Mouse (Mus musculus): ENCODE data around the gene Ccdc12.
"Not testable (repeated sequence)": the region's sequence is repeated elsewhere in the genome, so short reads cannot be mapped to it uniquely, and the experiment has no call there.

Ccdc12 gene

DNA sequence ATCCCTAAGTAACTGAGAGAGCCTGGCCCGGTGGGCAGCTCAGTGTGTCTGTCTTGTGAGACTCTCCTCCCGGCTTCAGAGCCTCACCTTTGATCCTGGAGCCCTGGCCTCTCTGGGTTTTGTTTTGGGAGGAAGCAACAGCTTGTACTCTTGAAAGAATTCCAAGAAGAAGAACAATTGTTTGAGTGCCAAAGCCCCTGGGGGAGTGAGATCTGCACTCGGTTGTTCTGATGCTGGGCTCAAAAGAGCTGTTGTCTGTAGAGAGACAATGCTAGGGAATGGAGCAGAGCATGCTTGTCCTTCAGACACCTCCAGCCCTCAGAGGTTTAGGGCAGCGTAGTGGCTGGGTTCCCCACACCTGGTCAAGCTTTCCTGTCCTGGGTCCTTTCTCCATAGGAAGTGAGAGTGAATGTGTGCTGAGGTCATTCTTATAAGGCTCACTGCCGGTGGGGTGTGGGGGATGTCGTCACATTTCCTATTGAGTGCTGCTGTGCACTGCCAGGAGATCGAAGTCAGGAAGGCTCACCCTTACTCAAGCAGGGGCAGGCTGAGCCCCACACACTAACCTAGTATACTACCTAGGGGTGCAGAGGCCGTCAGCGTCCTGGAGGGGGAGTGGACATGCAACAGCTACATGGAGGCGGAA, 16.9 kb downstream of the Ccdc12 start:
- DNase-seq (ENCODE audit: low spot score in 2 of 2) = peak in 1 of 2 experiments; percentile 22

GRCm38 (mm10) chr9:110676492-110676911, 20.2 kb downstream of the Ccdc12 start:
- DNase-seq (ENCODE audit: low spot score in 2 of 2) = no peak

GRCm38 (mm10) chr9:110678886-110679285, 22.6 kb downstream of the Ccdc12 start:
- no peak for DNase-seq (ENCODE audit: low spot score in 2 of 2)

GRCm38 (mm10) chr9:110680736-110681507, 24.6 kb downstream of the Ccdc12 start:
- DNase-seq (ENCODE audit: low spot score in 2 of 2) = no peak

DNA sequence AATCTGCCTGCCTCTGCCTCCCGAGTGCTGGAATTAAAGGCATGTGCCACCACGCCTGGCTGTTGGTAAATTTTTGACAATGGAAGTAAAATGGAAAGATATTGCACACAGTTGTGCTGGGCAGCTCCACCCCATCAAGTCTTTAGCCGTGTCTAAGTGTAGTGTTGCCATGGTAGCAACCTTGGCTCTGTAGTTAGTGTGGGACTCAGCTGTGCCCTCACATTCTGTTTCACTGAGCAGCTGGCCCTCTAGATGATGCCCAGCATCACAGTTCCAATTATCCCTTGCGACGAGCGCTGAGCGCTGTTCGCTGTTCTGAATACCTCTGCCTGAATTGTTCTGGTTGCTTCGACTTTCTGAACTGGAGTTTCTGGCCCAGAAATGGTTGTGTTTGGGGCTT, 25.5 kb downstream of the Ccdc12 start:
- peak; percentile 60 to 77 for DNase-seq (ENCODE audit: low spot score in 2 of 2)

DNA sequence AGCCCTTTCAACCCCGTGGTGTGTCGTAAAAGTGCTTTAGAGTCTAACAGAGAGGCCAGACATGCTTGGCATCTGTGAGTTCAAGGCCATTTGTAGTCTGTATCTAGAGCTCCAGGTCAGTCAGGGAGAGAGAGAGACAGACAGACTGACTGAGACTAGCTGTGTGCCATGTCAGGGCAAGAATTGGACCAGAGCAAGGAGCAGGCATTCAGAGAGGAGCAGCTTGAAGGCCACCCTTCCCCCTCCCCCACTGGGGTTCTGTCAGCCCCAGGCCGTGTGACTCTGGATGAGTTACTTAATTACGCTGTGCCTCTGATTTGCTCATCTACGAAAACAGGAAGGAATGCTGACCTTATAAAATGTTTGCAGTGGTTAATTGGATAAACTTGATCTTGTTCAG, 26.0 kb downstream of the Ccdc12 start:
- no peak for DNase-seq (ENCODE audit: low spot score in 2 of 2)

DNA sequence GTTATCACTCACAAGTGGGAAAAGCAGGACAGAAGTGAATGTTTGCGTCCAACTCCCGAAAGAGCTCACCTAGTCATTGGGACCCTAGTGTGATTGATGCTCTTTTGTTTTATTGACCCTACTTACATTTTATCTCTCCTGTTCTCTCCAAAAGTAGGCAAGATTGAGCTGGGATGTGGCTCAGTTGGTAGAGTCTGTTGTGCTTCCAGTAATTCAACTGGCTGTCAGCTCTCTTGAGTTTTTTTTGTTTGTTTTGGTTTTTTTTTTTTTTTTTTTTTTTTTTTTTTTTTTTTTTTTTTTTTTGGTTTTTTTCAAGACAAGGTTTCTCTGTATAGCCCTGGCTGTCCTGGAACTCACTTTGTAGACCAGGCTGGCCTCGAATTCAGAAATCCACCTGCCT, 26.4 kb downstream of the Ccdc12 start:
- not testable (repeated sequence) for DNase-seq (ENCODE audit: low spot score in 2 of 2)

- DNase-seq (ENCODE audit: low spot score in 2 of 2) = no peak
Observed at GRCm38 (mm10) chr9:110683574-110684099, 27.3 kb downstream of the Ccdc12 start.

GRCm38 (mm10) chr9:110684100-110684831, 28.0 kb downstream of the Ccdc12 start:
- DNase-seq (ENCODE audit: low spot score in 2 of 2) = peak; percentile 80 to 81

- no peak for DNase-seq (ENCODE audit: low spot score in 2 of 2)
Observed at GRCm38 (mm10) chr9:110685187-110685586, 28.9 kb downstream of the Ccdc12 start.

DNA sequence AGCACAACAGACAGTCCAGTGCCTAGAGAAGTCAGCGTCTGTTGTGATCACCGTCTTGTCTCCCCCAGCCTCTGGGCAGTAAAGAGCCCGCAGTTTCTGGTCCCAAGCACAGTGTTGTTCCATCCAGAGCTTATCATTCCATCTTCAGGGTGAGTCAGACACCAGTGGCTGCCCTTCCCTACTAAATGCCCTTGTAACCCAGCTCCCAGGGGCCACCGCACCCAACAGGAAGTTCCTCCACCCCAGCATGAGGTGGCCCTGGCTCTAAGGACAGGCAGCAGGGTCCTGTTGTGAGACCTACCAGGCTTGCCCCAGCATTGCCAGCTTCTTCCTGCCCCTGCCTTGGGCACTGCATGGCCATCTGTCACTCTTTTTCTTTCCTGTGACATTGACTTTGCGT, 29.3 kb downstream of the Ccdc12 start:
- DNase-seq (ENCODE audit: low spot score in 2 of 2) = no peak

GRCm38 (mm10) chr9:110686472-110686871, 30.2 kb downstream of the Ccdc12 start:
- DNase-seq (ENCODE audit: low spot score in 2 of 2) = no peak

- DNase-seq (ENCODE audit: low spot score in 2 of 2) = no peak
Observed at GRCm38 (mm10) chr9:110687061-110687460, 30.8 kb downstream of the Ccdc12 start.

DNA sequence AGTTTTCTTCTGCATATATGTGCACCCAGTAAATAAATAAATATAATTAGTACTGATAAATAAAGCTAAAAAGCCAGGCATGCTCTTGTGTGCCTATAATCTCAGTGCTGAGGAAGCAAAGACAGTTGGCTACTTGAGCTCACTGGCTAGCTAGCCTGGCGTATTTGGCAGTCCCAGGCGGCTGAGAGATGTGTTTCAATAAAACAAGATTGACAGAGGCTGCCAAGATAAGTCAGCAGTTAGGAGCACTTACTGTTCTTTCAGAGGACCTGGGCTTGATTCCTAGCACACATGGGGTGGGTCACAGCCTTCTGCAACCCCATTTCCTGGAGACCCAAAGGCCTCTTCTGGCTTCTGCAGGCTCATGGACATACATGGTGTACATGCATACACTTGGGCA, 31.5 kb downstream of the Ccdc12 start:
- DNase-seq (ENCODE audit: low spot score in 2 of 2) = no peak

DNA sequence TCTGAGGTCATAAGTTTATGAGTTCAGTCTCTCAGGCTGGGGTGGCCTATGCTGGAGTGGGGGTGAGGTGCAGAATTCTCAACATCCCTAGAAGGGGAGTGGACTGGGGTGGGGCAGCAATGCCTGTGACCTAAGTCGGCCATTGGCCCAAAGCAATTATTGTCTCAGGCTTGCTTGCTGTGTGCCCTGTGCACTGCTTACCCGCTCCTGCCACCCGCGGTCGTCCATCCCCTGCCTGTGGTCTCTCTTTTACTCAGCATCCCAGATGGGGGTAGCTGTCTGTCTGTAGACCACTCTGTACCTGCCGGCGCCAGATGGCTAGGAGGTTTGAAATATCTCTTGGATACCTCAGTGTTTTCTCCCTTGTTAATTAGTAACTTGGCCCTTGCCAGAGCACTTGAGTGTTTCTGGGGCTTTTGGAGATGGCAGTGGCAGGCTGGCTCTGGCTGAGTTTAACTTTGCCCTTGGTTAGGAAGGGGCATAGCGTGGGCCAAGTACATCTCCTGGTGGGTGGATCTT, 33.0 kb downstream of the Ccdc12 start:
- no peak for DNase-seq (ENCODE audit: low spot score in 2 of 2)

- DNase-seq (ENCODE audit: low spot score in 2 of 2) = no peak
Observed at GRCm38 (mm10) chr9:110695165-110695755, 39.0 kb downstream of the Ccdc12 start.

DNA sequence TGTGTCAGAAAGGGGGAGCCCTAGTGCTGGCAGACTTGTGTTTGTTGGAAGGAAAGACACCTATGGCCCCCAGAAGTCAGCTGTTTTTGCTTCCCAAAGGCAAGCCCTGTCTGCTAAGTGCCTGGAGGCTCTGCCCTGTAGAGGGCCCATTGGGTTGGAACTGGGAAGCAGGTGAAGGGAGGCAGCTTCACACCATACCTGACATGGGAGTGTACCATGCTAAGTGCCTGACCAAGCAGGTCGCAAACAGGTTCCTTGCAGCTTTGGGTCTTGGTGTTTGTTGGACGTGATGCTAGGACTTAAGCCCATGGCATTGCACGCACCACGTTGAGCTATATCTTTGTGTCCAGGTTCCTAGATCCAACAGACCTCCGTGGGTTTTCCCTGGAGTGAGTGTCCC, 40.1 kb downstream of the Ccdc12 start:
- no peak for DNase-seq (ENCODE audit: low spot score in 2 of 2)

DNA sequence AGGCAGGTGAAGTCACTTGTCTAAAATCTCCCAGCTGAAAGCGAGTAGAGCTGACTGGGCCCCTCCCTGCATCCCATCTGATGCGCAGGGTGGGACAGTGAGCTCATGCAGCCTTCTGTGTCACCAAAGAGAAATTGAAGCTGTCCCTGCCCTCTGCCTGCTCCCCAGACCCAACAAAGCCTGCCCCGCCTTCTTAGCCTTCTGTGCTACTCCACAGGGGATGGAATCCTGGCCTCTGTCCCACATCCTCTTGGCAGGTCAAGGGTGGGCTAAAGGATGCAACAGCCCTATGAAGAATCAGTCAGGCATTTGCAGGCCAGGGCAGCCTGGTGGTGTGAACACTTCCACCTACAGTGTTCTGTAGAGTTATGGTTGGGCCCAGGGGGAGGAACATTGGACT, 41.2 kb downstream of the Ccdc12 start:
- DNase-seq (ENCODE audit: low spot score in 2 of 2) = no peak

- DNase-seq (ENCODE audit: low spot score in 2 of 2) = no peak
Observed at GRCm38 (mm10) chr9:110699574-110699973, 43.3 kb downstream of the Ccdc12 start.

- no peak for DNase-seq (ENCODE audit: low spot score in 2 of 2)
Observed at GRCm38 (mm10) chr9:110701114-110702032, 45.1 kb downstream of the Ccdc12 start.

GRCm38 (mm10) chr9:110702848-110703247, 46.5 kb downstream of the Ccdc12 start:
- no peak for DNase-seq (ENCODE audit: low spot score in 2 of 2)
